Mouse (Mus musculus): ENCODE results near the gene Ppm1n. TPM values are rescaled to one million over a fixed set of nuclear protein-coding genes. Genes with fewer than 3 reads are reported as not detected.
A peak's percentile ranks its signal among the peaks of the same experiment; 100 is the strongest.

Gene Ppm1n
- polyA plus RNA-seq, 1 experiment from 2014 or later = 0.12 TPM

GRCm38 (mm10) chr7:19239423-19239822 is 40.4 kb downstream of the Ppm1n start:
- no peaks in the 10 kb centered on the region for H3K27me3 ChIP-seq (replicated peaks; ENCODE audit: control insufficient read depth, insufficient read depth, low read length)
- no peaks in the 10 kb centered on the region; the same call in 1 of the 2 replicates for H3K36me3 ChIP-seq (ENCODE audit: control insufficient read depth, insufficient read depth)
- TF ChIP-seq CTCF (IDR thresholded peaks at IDR 0.05; ENCODE audit: low read depth) = peak; percentile 97
- no peak overlapping the region for H3K4me3 ChIP-seq (ENCODE audit: low read depth, low read length)
- no peaks in the 10 kb centered on the region for H3K9me3 ChIP-seq (ENCODE audit: control insufficient read depth)
- peaks cover 16% of the 10 kb centered on the region; the same call in 1 of the 2 replicates for H3K4me1 ChIP-seq (replicated peaks; ENCODE audit: control insufficient read depth, insufficient read depth, low read length)
- peak overlapping the region; percentile 14; the same call in 1 of the 2 replicates for H3K4me2 ChIP-seq (replicated peaks; ENCODE audit: low read depth)
- no peak overlapping the region for H3K27ac ChIP-seq (ENCODE audit: low read depth, low read length)
- H3K9ac ChIP-seq (ENCODE audit: low read depth, low read length) = no peak overlapping the region
- ATAC-seq = peak; percentile 66
- WGBS = 0% methylated on average over 1 of the region's 1 CpGs

GRCm38 (mm10) chr7:19238344-19238743 is 41.5 kb downstream of the Ppm1n start:
- Histone ChIP-seq H3K27ac (ENCODE audit: low read depth, low read length) (no peak overlapping the region), H3K4me3 (ENCODE audit: low read depth, low read length) (no peak overlapping the region), H3K9ac (ENCODE audit: low read depth, low read length) (no peak overlapping the region), H3K4me1 (replicated peaks; ENCODE audit: control insufficient read depth, insufficient read depth, low read length) (peaks cover 16% of the 10 kb centered on the region; the same call in 1 of the 2 replicates), H3K36me3 (ENCODE audit: control insufficient read depth, insufficient read depth) (no peaks in the 10 kb centered on the region; the same call in 1 of the 2 replicates), H3K4me2 (replicated peaks; ENCODE audit: low read depth) (no peak overlapping the region), H3K27me3 (replicated peaks; ENCODE audit: control insufficient read depth, insufficient read depth, low read length) (no peaks in the 10 kb centered on the region), H3K9me3 (ENCODE audit: control insufficient read depth) (no peaks in the 10 kb centered on the region)
- no peak for TF ChIP-seq CTCF (IDR thresholded peaks at IDR 0.05; ENCODE audit: low read depth)
- no peak for ATAC-seq
- WGBS = 92% methylated on average over 4 of the region's 4 CpGs

- ATAC-seq = no peak
- WGBS = 72% methylated on average over 2 of the region's 2 CpGs
- Histone ChIP-seq H3K4me2 (replicated peaks; ENCODE audit: low read depth) (no peak overlapping the region), H3K4me3 (ENCODE audit: low read depth, low read length) (no peak overlapping the region), H3K9me3 (ENCODE audit: control insufficient read depth) (no peaks in the 10 kb centered on the region), H3K36me3 (ENCODE audit: control insufficient read depth, insufficient read depth) (no peaks in the 10 kb centered on the region), H3K27me3 (replicated peaks; ENCODE audit: control insufficient read depth, insufficient read depth, low read length) (no peaks in the 10 kb centered on the region), H3K4me1 (replicated peaks; ENCODE audit: control insufficient read depth, insufficient read depth, low read length) (peaks cover 24% of the 10 kb centered on the region), H3K9ac (ENCODE audit: low read depth, low read length) (no peak overlapping the region), H3K27ac (ENCODE audit: low read depth, low read length) (peak overlapping the region; percentile 64; the same call in 1 of the 2 replicates)
- TF ChIP-seq CTCF (IDR thresholded peaks at IDR 0.05; ENCODE audit: low read depth) = no peak
Observed at GRCm38 (mm10) chr7:19236411-19236810, 43.5 kb downstream of the Ppm1n start.

GRCm38 (mm10) chr7:19235092-19235671 is 44.7 kb downstream of the Ppm1n start:
- TF ChIP-seq CTCF (IDR thresholded peaks at IDR 0.05; ENCODE audit: low read depth) = no peak
- H3K4me3 ChIP-seq (ENCODE audit: low read depth, low read length) = no peak overlapping the region
- ATAC-seq = peak; percentile 65
- no peak overlapping the region for H3K4me2 ChIP-seq (replicated peaks; ENCODE audit: low read depth)
- whole genome bisulfite sequencing = 53% methylated on average over 2 of the region's 2 CpGs
- no peaks in the 10 kb centered on the region for H3K27me3 ChIP-seq (replicated peaks; ENCODE audit: control insufficient read depth, insufficient read depth, low read length)
- H3K27ac ChIP-seq (ENCODE audit: low read depth, low read length) = peak overlapping the region; percentile 64
- H3K36me3 ChIP-seq (ENCODE audit: control insufficient read depth, insufficient read depth) = no peaks in the 10 kb centered on the region
- H3K9me3 ChIP-seq (ENCODE audit: control insufficient read depth) = no peaks in the 10 kb centered on the region
- H3K9ac ChIP-seq (ENCODE audit: low read depth, low read length) = no peak overlapping the region
- peaks cover 27% of the 10 kb centered on the region for H3K4me1 ChIP-seq (replicated peaks; ENCODE audit: control insufficient read depth, insufficient read depth, low read length)

GRCm38 (mm10) chr7:19234652-19235051 is 45.2 kb downstream of the Ppm1n start:
- Histone ChIP-seq H3K27me3 (replicated peaks; ENCODE audit: control insufficient read depth, insufficient read depth, low read length) (no peaks in the 10 kb centered on the region), H3K4me1 (replicated peaks; ENCODE audit: control insufficient read depth, insufficient read depth, low read length) (peaks cover 24% of the 10 kb centered on the region), H3K36me3 (ENCODE audit: control insufficient read depth, insufficient read depth) (no peaks in the 10 kb centered on the region), H3K9ac (ENCODE audit: low read depth, low read length) (no peak overlapping the region), H3K27ac (ENCODE audit: low read depth, low read length) (peak overlapping the region; percentile 64), H3K4me3 (ENCODE audit: low read depth, low read length) (no peak overlapping the region), H3K4me2 (replicated peaks; ENCODE audit: low read depth) (no peak overlapping the region), H3K9me3 (ENCODE audit: control insufficient read depth) (no peaks in the 10 kb centered on the region)
- no peak for TF ChIP-seq CTCF (IDR thresholded peaks at IDR 0.05; ENCODE audit: low read depth)
- 52% methylated on average over 5 of the region's 5 CpGs for WGBS
- ATAC-seq = no peak

GRCm38 (mm10) chr7:19231849-19232248 is 48.0 kb downstream of the Ppm1n start:
- WGBS = 59% methylated on average over 3 of the region's 3 CpGs
- Histone ChIP-seq H3K9ac (ENCODE audit: low read depth, low read length) (no peak overlapping the region), H3K4me3 (ENCODE audit: low read depth, low read length) (no peak overlapping the region), H3K4me2 (replicated peaks; ENCODE audit: low read depth) (no peak overlapping the region), H3K9me3 (ENCODE audit: control insufficient read depth) (no peaks in the 10 kb centered on the region), H3K27ac (ENCODE audit: low read depth, low read length) (peak overlapping the region; percentile 71), H3K27me3 (replicated peaks; ENCODE audit: control insufficient read depth, insufficient read depth, low read length) (no peaks in the 10 kb centered on the region), H3K4me1 (replicated peaks; ENCODE audit: control insufficient read depth, insufficient read depth, low read length) (peaks cover 24% of the 10 kb centered on the region; the same call in 1 of the 2 replicates), H3K36me3 (ENCODE audit: control insufficient read depth, insufficient read depth) (no peaks in the 10 kb centered on the region)
- TF ChIP-seq CTCF (IDR thresholded peaks at IDR 0.05; ENCODE audit: low read depth) = no peak
- no peak for ATAC-seq

Measured in intestine, postnatal 0 days (tissue).